Mouse (Mus musculus) ES-Bruce4 (cell line): ENCODE measurements at regions not wholly inside any gene's neighbourhood (a gene's known extent, or its start where the extent isn't known, plus 50 kb on each side); places are given as distances from the start of the nearest gene placed in this dataset.

Experiments
- H3K27ac ChIP-seq: 2 replicates; pipeline ENCODE4 v1.5.1; 2012; ENCODE audit warnings: low read length, inconsistent platforms; ENCODE audit not compliant: insufficient read depth
- H3K27me3 ChIP-seq: 2 replicates; pipeline ENCODE4 v1.6.1; 2012; ENCODE audit warnings: mild to moderate bottlenecking, low read length, inconsistent platforms; ENCODE audit not compliant: control insufficient read depth, poor library complexity, insufficient read depth, severe bottlenecking
- H3K36me3 ChIP-seq: 2 replicates; pipeline ENCODE4 v1.6.1; 2012; ENCODE audit warnings: inconsistent platforms, mild to moderate bottlenecking, low read length, moderate library complexity; ENCODE audit not compliant: control insufficient read depth, poor library complexity, insufficient read depth, severe bottlenecking
- H3K4me1 ChIP-seq: one replicate; pipeline ENCODE4 v1.8.1; 2011; ENCODE audit warnings: low read length; ENCODE audit not compliant: control insufficient read depth, insufficient read depth
- H3K4me3 ChIP-seq: 2 replicates; pipeline ENCODE4 v1.5.1; 2011; ENCODE audit warnings: low read depth, mild to moderate bottlenecking, low read length
- H3K9ac ChIP-seq: 2 replicates; pipeline ENCODE4 v1.6.1; 2012; ENCODE audit warnings: low read depth, mild to moderate bottlenecking, inconsistent platforms; ENCODE audit not compliant: poor library complexity, severe bottlenecking
- H3K9me3 ChIP-seq: replicated peaks from 2 replicates; pipeline ENCODE4 v1.6.1; 2012; ENCODE audit warnings: mild to moderate bottlenecking, low read length, inconsistent platforms; ENCODE audit not compliant: control insufficient read depth, poor library complexity, insufficient read depth, severe bottlenecking
- CTCF ChIP-seq: IDR thresholded peaks from one replicate; pipeline ENCODE4 v1.8.1; 2011; ENCODE audit warnings: low read depth, low read length
- EP300 ChIP-seq: IDR thresholded peaks from 2 replicates; pipeline ENCODE4 v1.6.1; 2011; ENCODE audit warnings: low read depth, low read length; ENCODE audit not compliant: insufficient read depth
- POLR2A ChIP-seq: IDR thresholded peaks from one replicate; pipeline ENCODE4 v1.8.1; 2011; ENCODE audit warnings: low read length; ENCODE audit not compliant: insufficient read depth

DNA sequence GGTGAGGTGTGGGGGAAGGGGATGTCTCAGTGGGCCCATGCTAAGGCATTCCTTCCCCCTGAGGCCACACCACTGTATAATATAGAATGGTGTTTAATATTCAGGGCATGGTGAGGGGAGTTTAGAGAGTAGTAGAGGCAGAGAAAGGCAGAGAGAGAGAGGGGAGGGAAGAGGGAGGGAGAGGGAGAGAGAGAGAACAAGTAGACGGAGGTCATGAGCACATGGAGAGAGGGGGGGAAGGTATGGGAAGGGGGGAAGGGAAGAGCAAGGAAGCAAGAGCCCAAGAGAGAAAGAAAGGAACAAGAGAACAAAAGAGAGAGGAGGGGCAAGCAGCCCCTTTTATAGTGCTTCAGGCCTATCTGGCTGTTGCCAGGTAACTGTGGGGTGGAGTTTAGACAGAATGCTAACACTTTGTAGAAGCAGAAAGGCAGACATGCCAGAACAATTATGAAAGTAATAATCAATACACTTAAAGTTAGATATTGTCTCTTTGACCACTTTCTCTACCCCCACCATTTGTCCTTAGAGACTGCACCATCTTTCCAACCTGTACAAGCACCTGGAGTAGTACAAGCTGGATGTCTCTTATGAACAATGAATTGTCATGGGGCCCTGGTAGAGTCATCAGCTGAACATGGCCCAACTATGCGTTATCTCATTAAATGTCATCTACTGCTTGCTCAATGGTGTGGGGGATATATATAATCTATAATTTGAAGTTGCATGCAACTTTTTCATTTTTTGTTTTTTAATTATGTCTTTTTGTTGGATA, 422.6 kb downstream of the Nbas start:
- Histone ChIP-seq H3K9ac (no peak overlapping the region), H3K9me3 (no peaks in the 10 kb centered on the region), H3K36me3 (no peaks in the 10 kb centered on the region), H3K27me3 (no peaks in the 10 kb centered on the region), H3K27ac (no peak overlapping the region), H3K4me1 (no peaks in the 10 kb centered on the region), H3K4me3 (no peak overlapping the region)
- no peak for TF ChIP-seq CTCF
- TF ChIP-seq EP300 = no peak
- TF ChIP-seq POLR2A = no peak

DNA sequence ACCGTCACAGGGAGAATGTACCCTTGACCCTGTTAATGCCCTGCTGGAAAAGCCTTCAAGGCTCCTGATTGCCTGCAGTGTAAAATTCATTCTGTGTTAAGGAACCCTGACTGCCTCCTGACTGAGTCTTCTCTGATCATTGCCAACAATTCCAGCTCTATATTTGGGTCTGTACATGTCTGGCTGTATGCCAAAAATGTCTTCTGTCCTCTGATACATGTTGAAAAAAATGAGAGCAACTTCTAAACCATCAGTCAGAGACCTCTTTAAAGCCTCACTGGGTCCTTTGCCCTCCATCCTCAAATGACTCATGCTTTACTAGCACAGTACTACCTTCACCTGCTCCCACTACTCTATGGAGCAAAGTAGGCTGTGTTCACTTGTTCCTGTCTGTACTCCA, 408.3 kb downstream of the Nbas start:
- Histone ChIP-seq H3K4me3 (no peak overlapping the region), H3K4me1 (no peaks in the 10 kb centered on the region), H3K9ac (no peak overlapping the region), H3K27ac (no peak overlapping the region), H3K9me3 (no peaks in the 10 kb centered on the region), H3K27me3 (no peaks in the 10 kb centered on the region), H3K36me3 (no peaks in the 10 kb centered on the region)
- TF ChIP-seq CTCF = no peak
- TF ChIP-seq EP300 = no peak
- TF ChIP-seq POLR2A = no peak

DNA sequence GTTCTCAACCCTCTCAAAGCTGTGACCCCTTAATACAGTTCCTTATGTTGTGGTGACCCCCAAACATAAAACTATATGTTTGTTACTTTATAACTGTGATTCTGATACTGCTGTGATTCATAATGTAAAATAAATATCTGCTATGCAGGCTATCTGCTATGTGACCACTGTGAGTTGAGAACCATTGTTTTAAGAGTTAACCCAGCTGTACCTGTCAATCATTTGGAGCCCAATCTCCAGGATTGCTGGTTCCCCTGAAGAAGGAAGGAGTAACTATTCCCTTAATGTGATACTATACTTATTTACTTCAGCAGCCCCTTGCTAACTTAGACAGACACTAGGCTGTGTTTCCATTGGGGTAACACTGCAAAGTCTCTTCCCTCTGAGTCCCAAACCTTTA, 400.5 kb downstream of the Nbas start:
- Histone ChIP-seq H3K27me3 (no peaks in the 10 kb centered on the region), H3K4me1 (no peaks in the 10 kb centered on the region), H3K9me3 (no peaks in the 10 kb centered on the region), H3K36me3 (no peaks in the 10 kb centered on the region), H3K27ac (no peak overlapping the region), H3K9ac (no peak overlapping the region), H3K4me3 (no peak overlapping the region)
- TF ChIP-seq EP300 (no peak), POLR2A (no peak), CTCF (no peak)

DNA sequence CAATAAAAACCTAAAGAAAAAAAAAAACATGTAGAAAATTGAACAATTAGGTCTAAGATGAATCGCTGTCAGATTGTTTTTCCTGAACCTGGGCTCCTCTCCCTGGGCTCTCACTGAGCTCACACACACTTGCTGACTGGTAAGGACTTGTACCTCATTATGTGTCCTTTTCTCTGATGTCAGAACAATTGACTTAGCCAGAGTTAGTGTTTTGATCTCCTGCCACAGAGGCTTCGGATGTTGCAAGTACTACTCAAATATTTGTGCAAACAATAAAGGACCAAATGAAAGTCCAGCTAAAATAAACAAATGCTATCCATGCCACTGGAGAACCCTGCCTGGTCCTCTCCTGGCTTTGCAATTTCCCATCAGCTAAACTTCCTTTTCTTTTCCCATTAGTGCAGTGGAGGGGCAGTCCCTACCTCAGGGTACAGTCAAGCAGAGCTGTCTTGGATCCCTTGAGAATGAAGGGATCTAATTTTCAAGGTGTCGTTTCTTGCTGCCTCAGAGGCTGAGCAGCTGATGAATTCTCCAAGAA, 399.6 kb downstream of the Nbas start:
- H3K9ac ChIP-seq = no peak overlapping the region
- H3K27me3 ChIP-seq = no peaks in the 10 kb centered on the region
- H3K27ac ChIP-seq = no peak overlapping the region
- H3K9me3 ChIP-seq = no peaks in the 10 kb centered on the region
- no peaks in the 10 kb centered on the region for H3K4me1 ChIP-seq
- TF ChIP-seq CTCF (no peak), EP300 (no peak), POLR2A (no peak)
- no peak overlapping the region for H3K4me3 ChIP-seq
- H3K36me3 ChIP-seq = no peaks in the 10 kb centered on the region

DNA sequence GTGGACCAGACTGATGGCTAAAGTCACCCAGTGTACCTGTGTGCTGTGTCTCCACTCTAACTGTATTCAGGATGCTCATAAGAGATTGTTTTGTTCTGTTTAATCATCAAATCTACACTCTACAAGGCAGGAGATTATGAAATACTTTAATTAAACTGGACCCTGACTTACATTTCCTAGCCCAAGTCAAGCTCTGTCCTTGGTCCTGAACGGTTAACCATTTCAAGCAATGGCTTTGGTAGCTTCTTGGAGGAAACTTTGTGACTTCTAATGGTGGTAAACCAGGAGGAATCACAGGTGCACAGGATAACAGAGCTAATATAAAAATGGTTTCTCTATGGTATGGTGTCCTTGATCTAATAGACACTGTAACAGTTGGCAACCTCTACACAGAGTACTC, 370.4 kb downstream of the Nbas start:
- H3K4me3 ChIP-seq = no peak overlapping the region
- H3K4me1 ChIP-seq = no peaks in the 10 kb centered on the region
- TF ChIP-seq EP300 (no peak), POLR2A (no peak), CTCF (no peak)
- no peaks in the 10 kb centered on the region for H3K27me3 ChIP-seq
- H3K9ac ChIP-seq = no peak overlapping the region
- H3K36me3 ChIP-seq = no peaks in the 10 kb centered on the region
- no peak overlapping the region for H3K27ac ChIP-seq
- no peaks in the 10 kb centered on the region for H3K9me3 ChIP-seq
